Mouse (Mus musculus) left cerebral cortex, adult 2 months (tissue): ENCODE results near the gene Syne4. TPM values are rescaled to one million over a fixed set of nuclear protein-coding genes. Genes with fewer than 3 reads are reported as not detected.

ENCODE experiments used
- DNase-seq, 2 experiments: peaks; one replicate each; pipeline ENCODE4 v3.0.0; 2021 to 2022; ENCODE audit warnings: low spot score in 2 of 2, mixed read lengths in 1 of 2; ENCODE audit errors: extremely low spot score in 1 of 2
- H3K27ac ChIP-seq: fragments of 200-600 bp; 2 replicates; pipeline ENCODE4 v1.8.1; 2022
- H3K4me3 ChIP-seq: fragments of 200-600 bp; 2 replicates; pipeline ENCODE4 v1.8.1; 2022
- CTCF ChIP-seq: fragments of 200-600 bp; IDR thresholded peaks from 2 replicates; pipeline ENCODE4 v1.8.1; 2022; ENCODE audit warnings: antibody characterized with exemption, mild to moderate bottlenecking, moderate library complexity
- intact Hi-C: fragments of 180-260 bp; cut with DNase I; formaldehyde crosslinking; loops from one replicate; pipeline ENCODE4 v1.15.1; 2025
- long read RNA-seq, 2 experiments: library from polyadenylated mRNA; stranded (forward); transcript quantifications; one replicate each; pipeline ENCODE4 v2.0.0; 2021; ENCODE audit warnings: borderline mapping rate in 2 of 2
- total RNA-seq, 2 experiments: library from RNA; stranded (reverse); gene quantifications; 2 replicates each; pipeline ENCODE4 v1.2.3; 2021

Gene Syne4
- 10 to 100 TPM in 1 of 2 experiments, 1 to 10 TPM in 1; 8.8 to 19.2 TPM for total RNA-seq
- long read RNA-seq, experiment 1, partial matches to known transcripts = 0 of 3 reads
- long read RNA-seq, experiment 1, other reads (novel, unspliced or antisense) = 3 of 3 reads
- long read RNA-seq, experiment 2 = 0 reads

DNA sequence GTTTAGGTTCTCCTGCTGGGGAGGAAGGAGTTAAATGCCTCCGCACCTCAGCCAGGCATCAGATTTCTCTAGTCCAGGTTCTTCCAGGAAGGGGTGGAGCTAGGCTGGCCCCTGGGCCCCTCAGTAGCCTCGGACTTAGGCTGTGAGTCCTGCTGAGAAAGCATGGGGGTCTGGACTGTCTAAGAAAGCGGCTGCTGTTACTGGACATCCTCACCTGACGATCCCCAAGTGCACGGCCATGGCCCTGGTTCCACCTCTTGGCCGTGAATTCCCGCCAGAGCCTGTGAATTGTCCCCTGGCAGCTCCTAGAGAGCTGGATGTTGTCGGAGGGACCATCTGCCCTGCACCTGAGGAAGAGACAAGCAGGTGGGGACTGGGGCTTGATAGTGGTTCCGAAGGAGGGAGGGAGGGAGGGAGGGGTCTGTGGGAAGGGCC is at the start of gene Syne4:
Syne4 (plus strand) TSS at position 87 of the 435 bp plus-strand sequence.
- Histone ChIP-seq H3K4me3 (no peak within 1 kb of the TSS), H3K27ac (no peak within 1 kb of the TSS)
- intact Hi-C loops = no loop called here
- no peak for TF ChIP-seq CTCF
- DNase-seq = no peak

GRCm38 (mm10) chr7:30265041-30265440 is 49.6 kb upstream of the Syne4 start:
- Histone ChIP-seq H3K27ac (no peak overlapping the region), H3K4me3 (no peak overlapping the region)
- no peak for TF ChIP-seq CTCF
- intact Hi-C loops = no loop called here
- no peak for DNase-seq

DNA sequence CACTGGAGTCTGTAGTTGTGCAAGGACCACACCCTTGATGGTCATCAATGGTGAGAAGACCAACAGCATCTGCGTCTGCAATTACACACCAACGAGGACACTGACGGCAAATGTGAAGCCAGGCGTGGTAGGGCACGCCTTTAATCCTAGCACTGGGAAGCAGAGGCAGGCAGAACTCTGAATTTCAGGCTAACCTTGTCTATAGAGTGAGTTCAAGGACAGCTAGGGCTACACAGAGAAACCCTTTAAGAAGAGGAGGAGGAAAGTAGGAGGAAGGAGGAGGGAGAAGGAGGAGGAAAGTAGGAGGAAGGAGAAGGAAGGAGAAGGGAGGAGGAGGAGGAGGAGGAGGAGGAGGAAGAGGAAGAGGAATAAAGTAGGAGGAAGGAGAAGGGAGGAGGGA is 49.1 kb upstream of the Syne4 start:
- intact Hi-C loops = no loop called here

DNA sequence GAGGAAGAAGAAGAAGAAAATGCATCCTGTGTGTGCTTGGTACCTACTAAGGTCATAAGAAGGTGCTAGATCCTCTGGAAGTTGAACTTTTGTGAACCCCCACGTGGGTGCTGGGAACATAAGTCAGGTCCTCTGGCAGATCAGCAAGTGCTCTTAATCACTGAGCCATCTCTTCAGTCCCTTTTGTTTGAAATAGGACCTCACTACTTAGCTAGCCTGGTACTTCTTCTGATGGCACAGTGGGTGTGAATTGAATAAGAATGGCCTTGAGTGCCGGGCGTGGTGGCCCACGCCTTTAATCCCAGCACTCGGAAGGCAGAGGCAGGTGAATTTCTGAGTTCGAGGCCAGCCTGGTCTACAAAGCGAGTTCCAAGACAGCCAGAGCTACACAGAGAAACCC is 48.7 kb upstream of the Syne4 start:
- no peak for TF ChIP-seq CTCF
- Histone ChIP-seq H3K4me3 (no peak overlapping the region), H3K27ac (no peak overlapping the region)
- DNase-seq = no peak
- intact Hi-C loops = no loop called here

More for the DNA sequence above, 49.1 kb upstream of the Syne4 start:
- DNase-seq = no peak
- no peak for TF ChIP-seq CTCF
- Histone ChIP-seq H3K4me3 (no peak overlapping the region), H3K27ac (no peak overlapping the region)

- intact Hi-C loops = no loop called here
- no peak for DNase-seq
- H3K27ac ChIP-seq = no peak overlapping the region
- no peak overlapping the region for H3K4me3 ChIP-seq
- no peak for TF ChIP-seq CTCF
These were observed 47.8 kb upstream of the Syne4 start for GRCm38 (mm10) chr7:30266780-30267179.

DNA sequence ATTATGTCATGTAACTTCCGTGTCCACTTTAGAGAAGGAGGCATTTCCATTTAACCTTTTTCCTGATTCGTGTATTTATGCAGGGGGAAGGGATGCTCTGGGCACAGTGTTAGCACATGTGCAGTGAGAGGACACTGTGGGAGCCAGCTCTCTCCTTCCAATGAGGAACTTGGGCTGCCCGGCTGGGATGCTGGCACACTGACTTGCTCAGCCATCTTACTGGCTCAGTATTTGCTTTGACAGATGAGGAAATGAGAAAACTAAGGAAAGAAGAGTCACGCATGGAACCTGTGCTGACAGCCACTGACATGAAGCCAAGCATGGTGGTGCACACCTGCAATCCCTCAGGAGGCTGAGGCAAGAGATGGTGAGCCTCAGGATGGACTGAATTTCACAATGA is 45.0 kb upstream of the Syne4 start:
- intact Hi-C loops = loop anchor here (5.0 kb wide), 1 partner anchor 32 kb away; the partner anchor contains the start of gene Ovol3
- Histone ChIP-seq H3K4me3 (no peak overlapping the region), H3K27ac (no peak overlapping the region)
- DNase-seq = no peak
- TF ChIP-seq CTCF = no peak

GRCm38 (mm10) chr7:30274383-30274782 is 40.2 kb upstream of the Syne4 start:
- intact Hi-C loops = loop anchor here (5.0 kb wide), 1 partner anchor 37 kb away; the partner anchor contains the start of gene Ovol3
- DNase-seq = no peak
- no peak overlapping the region for H3K27ac ChIP-seq
- no peak overlapping the region for H3K4me3 ChIP-seq
- no peak for TF ChIP-seq CTCF

DNA sequence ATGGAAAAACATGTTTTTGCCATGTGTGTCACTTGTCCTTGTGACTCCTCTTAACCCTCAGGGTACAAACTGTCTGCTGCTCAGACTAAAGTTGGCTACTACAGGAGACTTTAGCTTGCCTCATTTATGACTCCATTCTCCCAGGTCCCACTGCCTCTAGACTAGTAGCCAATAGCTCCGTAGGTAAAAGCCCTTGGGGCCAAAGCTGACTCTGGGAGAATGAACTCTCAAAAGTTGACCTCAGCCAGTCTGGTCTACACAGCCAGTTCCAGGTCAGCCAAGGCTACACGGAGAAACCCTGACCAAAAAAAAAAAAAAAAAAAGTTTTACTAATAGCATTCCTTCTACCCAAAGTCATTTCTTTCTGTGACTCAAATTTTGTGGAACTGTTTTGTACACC is 35.7 kb upstream of the Syne4 start:
- no peak overlapping the region for H3K4me3 ChIP-seq
- intact Hi-C loops = no loop called here
- H3K27ac ChIP-seq = no peak overlapping the region
- DNase-seq = no peak
- TF ChIP-seq CTCF = no peak

GRCm38 (mm10) chr7:30279536-30279935 is 35.1 kb upstream of the Syne4 start:
- intact Hi-C loops = no loop called here
- no peak overlapping the region for H3K27ac ChIP-seq
- no peak for DNase-seq
- peak overlapping the region; percentile 85 for H3K4me3 ChIP-seq
- no peak for TF ChIP-seq CTCF

DNA sequence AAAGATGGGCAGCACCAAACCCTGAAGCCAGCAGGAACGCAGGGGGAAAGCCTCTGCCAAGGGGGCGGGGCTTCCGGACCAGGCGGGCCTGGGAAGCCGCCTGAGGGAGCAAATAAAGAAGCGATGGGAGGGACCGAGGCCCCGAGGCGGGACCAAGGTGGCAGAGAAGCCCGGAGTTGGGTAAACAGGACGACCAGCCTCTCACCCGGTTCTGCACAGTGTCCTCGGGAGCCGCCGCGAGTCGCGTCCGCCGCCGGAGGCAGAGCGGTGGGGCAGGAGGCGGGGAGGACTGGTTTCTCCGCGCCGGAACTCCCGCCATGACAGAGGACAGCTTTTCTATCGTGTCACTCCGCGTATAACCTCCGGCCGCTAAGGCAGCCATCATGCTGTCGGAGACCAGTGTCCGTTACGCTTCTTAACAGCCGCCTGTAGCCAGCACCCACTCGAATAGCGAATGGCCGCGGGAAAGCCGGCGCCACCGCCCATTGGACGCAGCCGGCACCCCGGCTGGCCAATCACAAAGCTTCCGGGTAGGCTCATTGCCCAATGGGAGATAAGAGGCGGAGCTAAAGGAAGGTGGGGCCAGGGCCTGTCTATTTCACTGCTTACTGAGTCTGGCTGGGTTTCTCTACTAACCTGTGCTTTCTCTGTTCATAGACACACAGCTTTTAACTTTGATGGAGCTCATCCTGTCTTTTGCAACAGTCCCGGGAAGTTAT is 34.5 kb upstream of the Syne4 start, which contains the start of the genes Thap8 and Wdr62:
Thap8 (plus strand) TSS at position 144 of the 719 bp plus-strand sequence.
Wdr62 (minus strand) TSS at position 469 of the 719 bp plus-strand sequence.
- peak; percentile 89 to 90 for DNase-seq
- Histone ChIP-seq H3K4me3 (peak within 1 kb of the TSS; percentile 85), H3K27ac (peak within 1 kb of the TSS; percentile 97)
- intact Hi-C loops = loop anchor here (5.0 kb wide), 1 partner anchor 48 kb away; the partner anchor contains the start of genes Polr2i and Tbcb
- no peak for TF ChIP-seq CTCF

GRCm38 (mm10) chr7:30280670-30281138 is 33.9 kb upstream of the Syne4 start:
- Histone ChIP-seq H3K4me3 (peak overlapping the region; percentile 85), H3K27ac (peak overlapping the region; percentile 97)
- TF ChIP-seq CTCF = no peak
- intact Hi-C loops = loop anchor here (5.0 kb wide), 1 partner anchor 48 kb away; the partner anchor contains the start of genes Polr2i and Tbcb
- peak; percentile 80 to 85 for DNase-seq

- no peak overlapping the region; the same call in 1 of the 2 replicates for H3K27ac ChIP-seq
- intact Hi-C loops = loop anchor here (5.0 kb wide), 1 partner anchor 49 kb away; the partner anchor contains the start of genes Polr2i and Tbcb
- TF ChIP-seq CTCF = no peak
These were observed 33.1 kb upstream of the Syne4 start for GRCm38 (mm10) chr7:30281522-30281921.

More at GRCm38 (mm10) chr7:30281522-30281921, 33.1 kb upstream of the Syne4 start:
- no peak for DNase-seq
- no peak overlapping the region for H3K4me3 ChIP-seq
